Mouse (Mus musculus) frontal cortex, postnatal 14 days (tissue): ENCODE data around the gene Crtac1.

ENCODE experiments used
- DNase-seq, 2 experiments: peaks; one replicate each; pipeline ENCODE4 v3.0.0; 2022; ENCODE audit warnings: low spot score in 2 of 2

Gene Crtac1

DNA sequence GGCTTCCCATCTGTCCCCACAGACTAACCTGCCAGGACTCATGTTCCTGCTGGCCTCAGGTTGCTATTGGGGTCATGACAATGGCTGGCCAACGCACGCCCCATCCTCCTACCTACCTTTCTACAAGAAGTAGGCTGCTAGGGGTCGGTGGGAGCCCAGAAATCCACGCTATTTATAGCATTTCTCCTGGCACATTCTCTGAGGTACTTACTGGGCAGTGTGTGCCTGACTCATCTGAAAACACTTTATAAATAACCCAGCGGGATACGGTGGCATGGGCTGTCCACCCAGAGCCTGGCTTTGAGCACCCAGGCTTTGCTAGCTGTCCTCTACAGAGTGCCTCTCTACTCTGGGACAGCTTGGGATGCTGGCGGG is 193.3 kb downstream of the Crtac1 start:
- no peak for DNase-seq

DNA sequence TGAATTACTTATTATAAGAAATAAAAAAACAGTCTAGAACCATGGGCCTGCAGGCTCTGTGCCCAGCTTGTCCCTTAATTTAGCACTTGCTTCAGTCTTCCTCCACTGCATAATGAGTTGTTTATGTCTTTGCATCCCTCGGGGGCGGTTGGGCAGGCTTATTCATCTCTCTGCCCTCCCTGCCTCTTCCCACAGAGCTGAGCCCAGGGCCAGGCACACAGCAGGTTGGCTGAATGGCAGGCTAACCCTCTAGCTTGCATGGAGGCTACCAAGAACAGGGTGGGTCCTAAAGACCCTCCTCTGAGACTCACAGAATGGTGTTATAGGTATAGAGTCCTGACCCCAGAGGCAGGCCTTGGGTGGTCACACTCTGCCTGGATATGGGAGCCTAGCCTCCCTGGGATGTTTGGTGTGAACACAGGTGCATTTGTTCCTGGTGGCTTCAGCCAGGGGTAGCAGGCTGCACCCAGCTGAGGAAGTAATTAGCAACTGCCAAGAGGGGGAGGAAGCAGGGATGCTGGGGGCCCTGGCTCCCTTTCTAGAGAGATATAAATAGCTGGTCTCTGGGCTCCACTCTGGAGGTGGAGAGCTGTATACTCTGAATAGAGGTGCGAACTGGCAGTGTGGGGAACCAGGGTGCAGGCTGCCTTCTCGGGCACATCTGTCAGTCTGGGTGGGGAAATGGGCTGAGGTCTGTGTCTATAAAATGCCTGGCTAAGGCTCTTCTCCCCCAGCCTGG is 193.8 kb downstream of the Crtac1 start:
- DNase-seq, result peak; percentile 16 to 24
